Mouse (Mus musculus) brain, embryonic 18.5 days (tissue): ENCODE data around the gene Nfkb2.

Experiments
- DNase-seq: peaks from one replicate; pipeline ENCODE4 v3.0.0-alpha.2; 2012; ENCODE audit warnings: low read depth, low spot score

The Nfkb2 gene

DNA sequence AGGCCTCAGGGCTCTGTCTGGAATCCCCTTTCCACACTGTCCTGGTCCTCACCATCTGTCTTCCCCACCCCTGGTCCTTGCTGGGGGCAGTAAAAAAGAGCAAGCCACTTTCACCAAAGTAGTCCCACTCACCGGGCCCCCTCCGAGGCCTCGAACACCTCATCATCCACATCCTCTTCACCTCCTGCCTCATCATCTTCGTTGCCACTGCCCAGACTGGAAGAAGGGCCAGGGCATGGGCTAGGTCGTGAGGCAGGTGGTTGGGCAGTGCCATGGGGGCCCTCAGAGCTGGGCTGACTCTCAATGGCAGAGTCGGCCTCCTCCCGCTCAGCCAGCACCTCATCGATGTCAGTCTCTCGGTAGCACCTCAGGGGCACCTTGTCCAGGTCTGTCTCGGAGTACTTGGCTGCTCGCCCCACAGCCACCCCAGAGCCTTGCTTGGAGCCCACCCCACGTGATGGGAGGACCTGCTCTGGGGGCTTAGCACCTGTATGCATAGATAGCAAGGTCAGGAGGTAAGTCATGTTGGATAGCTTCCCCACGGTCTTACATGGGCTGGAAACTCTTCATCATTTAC is 19.0 kb downstream of the Nfkb2 start:
- DNase-seq, result no peak

DNA sequence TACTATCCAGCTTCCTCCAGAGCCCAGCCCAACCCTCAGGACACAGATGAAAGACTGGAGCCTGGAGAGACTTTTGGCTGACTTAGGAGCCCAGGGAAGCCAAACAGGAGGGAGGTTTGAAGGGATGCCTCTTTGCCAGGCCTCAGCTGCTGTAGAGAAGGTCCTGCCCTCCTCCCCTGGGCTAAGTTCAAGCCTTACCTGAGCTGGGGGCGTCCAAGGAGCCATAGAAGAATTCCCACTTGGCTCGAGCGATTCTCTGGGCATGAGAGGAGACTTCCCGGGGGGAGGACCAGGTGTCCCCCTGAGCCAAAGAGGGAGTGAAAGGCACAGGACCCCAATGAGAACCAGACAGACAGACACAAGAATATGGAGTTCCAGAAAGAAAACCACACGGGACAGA is 19.6 kb downstream of the Nfkb2 start:
- no peak for DNase-seq

DNA sequence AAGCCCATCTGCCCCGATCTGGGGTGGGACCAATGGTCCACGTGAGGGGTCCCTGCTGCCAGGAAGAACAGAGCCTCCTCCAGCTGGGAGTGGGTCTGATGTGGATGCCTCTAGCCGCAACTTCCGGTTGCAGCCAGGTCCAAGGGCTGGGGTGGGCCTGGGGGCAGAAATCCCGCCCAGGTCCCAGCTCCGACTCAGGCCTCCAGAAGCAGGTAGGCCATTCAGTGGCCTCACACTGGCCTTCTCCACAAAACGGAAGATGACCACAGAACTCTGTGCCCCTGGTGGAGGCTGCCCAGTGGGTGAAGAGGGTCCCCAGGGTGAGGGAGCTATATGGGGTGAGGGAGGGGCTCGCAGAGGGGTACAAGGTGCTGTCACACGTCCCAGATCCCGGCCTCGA is 20.2 kb downstream of the Nfkb2 start:
- no peak for DNase-seq

DNA sequence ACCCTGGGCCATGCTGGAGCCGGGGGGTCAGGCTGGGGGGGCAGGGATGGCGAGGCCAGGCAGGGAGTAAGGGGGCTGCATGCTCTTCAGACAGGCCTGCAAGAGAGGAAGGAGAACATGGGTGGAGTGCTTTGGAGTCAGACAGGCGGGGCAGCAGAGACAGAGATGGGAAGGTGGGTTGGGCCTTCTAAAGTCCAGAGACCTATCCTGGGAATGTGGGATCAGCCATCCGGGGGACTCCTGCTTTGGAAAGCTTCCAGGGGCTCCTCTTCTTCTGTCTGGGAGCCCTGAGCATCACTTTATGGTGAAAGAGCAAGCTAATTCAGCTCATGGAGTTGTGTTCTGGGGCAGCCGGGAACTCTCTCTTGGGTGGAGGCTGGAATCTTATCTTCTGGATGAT is 20.8 kb downstream of the Nfkb2 start:
- no peak for DNase-seq

DNA sequence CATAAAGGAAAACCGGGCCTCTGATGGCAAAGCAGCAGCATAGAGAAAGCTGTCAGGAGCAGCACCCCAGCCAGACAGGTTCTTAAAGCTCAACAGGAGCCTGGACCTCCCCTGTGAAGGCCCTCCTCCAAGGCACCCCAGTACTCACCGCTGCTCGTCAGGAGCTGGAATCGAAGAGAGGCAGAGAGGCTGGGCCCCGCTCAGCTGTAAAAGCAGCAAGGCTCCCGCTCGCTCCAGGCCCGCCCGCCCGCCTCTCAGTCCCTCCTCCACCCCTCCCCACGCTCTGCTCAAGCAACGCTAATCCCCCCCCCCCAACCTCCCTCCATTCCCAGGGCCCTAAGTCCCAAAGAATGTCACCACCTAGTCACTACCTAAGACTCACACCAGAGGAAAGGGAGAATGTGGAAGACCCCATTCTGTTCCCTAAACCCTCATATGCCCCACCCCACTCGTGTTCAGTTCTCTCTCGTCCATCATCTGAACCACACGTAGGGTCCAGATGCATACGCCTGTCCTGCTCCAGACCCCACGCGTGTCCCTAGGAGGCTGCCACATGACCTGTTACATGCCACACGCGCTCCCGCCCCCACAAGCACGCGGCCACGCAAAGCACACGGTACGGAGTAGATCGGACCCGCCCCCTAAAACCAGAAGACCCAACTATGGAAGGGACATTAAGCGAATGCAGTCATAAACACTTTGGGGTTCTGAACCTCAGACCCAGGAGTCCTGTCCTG is 22.1 kb downstream of the Nfkb2 start:
- DNase-seq, result no peak

DNA sequence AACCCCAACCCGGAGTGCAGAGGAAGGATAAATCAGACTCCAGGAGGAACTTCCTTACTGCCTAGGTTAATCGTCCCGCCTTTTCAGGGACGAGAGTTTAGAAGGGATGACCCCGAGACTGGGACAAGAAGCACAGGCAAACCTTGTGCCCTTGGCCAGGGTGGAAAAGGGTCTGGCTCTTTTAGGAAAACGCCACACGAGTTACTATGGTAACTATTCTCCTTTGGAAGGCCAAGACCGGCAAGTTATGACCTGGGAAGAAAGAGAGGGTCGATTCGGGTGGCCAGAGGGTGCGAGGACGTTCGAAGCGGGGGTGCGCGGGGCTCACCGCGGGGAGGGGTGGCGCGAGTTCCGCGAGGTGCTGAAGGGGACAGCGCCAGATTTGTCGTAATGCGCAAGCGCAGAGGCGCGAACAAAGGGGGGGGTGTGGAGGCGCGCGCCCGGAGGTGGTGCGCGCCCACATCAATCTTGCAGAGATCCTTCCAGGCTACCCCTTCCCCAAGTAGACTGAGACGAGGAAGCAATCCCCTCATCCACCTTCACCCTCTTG is 22.7 kb downstream of the Nfkb2 start, which contains the start of gene Psd:
Psd (minus strand) TSS at position 401 of the 550 bp plus-strand sequence.
- no peak for DNase-seq

DNA sequence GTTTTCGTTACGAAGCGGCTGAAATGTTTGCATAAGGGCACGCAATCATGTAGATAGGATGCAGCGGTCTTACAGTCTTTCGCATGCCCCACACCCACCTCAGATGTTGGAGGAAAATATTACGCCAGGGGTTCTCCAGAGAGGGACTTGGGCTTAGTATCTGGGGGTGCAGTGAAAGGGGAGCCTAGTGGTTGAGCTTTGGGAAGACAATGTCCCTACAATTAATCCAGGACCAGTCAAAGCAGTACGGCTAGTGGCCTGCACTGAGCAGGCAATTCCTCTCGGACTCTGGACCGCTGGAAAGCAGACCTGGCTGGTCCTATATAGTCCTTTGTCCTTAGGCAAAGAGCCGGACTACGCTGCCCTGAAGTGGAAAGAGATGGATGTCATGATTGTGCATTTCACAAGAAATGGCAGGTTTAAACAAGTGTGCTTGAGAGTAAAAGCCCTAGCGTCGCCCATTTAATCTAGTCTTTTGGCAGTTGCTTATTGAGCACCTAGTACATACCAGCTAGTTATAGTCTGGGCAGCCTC is 23.5 kb downstream of the Nfkb2 start:
- no peak for DNase-seq

DNA sequence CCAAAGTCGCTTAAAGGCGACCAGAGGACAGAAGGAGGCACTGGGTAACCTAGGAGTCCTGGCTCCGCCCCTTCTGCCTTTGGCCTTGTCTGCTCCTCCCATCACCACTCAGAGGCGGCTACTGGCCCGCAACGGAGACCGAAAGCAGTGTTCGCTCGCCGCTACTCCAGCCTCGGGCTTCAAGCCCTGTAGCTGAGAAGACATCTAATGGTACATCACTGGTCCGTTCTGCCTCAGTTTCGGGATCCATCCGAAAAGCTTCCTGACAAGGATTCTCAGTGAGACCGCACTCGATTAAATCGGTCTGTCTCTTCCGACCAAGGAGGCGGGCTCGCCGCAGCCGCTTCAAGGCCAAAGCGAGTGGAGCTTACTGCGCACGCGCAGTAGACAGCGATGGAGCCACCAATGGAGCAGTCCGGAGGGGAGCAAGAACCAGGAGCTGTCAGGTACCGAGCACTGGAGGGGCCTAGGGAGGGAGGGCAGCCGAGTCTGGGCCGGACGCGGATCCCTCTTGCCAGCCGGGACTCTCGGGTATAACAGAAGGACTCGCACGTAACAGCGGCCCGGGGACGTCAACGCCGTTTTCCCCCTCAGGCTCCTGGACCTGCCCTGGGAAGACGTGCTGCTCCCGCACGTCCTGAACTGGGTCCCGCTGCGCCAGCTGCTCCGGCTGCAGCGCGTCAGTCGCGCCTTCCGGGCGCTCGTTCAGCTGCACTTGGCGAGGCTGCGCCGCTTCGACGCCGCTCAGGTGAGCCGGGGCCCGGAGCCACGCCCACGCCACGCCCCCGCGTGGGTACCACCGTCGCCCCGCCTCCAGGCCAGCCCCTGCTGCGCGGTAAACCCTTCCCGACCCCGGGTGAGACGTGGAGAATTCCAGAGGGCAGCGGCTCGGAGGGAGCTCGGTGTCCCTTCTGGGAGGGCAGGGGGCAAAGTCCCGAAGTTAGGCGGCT is 24.2 kb downstream of the Nfkb2 start, which contains the start of gene Fbxl15:
Fbxl15 (plus strand) TSS at position 104 of the 950 bp plus-strand sequence.
- DNase-seq, result peak; percentile 90

DNA sequence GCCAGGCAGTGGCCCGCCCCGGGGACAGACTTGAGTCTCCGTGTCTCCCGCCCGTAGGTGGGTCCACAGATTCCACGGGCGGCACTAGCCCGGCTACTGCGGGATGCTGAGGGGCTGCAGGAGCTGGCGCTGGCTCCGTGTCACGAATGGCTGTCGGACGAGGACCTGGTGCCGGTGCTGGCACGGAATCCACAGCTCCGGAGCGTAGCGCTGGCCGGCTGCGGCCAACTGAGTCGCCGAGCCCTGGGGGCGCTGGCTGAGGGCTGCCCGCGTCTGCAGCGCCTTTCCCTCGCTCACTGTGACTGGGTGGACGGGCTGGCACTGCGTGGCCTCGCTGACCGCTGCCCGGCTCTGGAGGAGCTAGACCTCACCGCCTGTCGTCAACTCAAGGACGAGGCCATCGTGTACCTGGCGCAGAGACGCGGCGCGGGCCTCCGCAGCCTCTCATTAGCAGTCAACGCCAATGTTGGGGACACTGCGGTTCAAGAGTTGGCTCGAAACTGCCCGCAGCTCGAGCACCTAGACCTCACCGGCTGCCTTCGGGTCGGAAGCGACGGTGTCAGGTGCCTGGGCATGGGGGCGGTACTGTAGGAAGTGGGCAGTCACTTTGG is 25.0 kb downstream of the Nfkb2 start:
- DNase-seq, result no peak

DNA sequence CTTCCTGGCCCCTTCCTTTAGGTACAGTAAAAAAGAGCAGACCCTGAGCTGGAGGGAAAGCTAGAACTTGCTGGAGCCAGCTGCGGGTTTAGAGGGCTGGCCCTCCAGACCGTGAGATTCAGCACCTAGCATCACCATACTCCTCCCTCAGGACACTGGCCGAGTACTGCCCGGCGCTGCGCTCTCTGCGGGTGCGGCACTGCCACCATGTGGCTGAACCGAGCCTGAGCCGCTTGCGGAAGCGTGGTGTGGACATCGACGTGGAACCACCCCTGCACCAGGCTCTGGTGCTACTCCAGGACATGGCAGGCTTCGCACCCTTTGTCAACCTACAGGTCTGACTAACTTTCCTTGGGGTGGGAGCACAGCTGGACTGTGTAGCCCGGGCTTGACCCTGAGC is 25.8 kb downstream of the Nfkb2 start:
- no peak for DNase-seq

DNA sequence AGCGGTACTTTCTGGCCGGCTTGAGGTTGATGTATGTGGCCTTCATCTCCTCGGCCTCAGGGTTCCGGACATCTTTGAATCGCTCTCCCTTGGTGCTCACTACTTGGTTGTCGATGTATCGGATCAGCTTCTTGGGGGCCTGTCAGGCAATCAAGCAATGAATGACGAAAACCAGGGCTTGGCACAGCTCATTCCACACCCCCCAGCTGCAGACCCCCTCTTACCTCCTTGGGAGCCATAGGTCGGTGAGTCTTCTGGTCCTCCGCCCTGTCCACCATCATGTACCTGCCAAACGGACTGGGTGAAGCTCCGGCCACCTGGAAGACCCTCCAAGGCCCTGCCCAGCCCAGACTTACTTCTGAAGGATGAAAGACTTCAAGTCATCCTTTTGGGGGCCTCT is 26.6 kb downstream of the Nfkb2 start:
- DNase-seq, result no peak

DNA sequence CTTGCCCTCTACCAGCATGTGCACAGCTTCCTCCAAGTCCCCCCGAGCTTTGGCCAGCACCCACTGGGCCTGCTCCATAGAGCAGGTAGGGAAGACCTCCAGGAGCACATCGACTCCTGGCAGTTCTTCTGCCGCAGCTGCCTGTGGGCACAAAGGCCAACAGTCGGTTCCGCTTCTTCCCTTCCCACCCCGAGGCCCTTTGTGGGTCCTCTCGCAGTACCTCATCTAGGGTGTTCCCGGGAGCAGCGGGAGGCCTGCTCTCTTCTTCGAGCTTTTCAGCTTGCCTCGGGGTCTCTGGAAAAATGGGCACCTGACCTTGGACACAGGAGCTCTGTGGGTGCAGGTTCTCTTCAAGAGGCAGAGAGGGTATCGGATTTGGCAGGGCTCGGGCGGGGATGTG is 27.2 kb downstream of the Nfkb2 start:
- DNase-seq, result no peak

DNA sequence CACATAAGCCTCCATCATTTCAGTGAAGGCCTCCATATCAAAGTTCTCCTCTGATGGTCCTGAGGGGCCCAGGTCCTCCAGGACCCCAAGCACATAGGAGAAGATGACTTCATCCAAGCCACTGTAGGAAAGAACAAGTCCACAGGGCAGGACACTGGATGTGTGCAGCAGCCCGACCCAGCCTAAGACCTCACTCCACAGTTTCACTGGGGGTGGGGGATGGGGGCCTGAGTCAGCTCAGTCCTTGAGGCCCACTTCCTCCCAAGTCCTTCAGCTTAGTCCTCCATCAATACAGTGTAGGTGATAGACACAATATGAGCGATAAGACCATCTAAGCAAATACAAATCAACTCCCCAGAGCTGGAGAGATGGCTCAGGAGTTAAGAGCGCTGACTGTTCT is 27.8 kb downstream of the Nfkb2 start:
- no peak for DNase-seq

DNA sequence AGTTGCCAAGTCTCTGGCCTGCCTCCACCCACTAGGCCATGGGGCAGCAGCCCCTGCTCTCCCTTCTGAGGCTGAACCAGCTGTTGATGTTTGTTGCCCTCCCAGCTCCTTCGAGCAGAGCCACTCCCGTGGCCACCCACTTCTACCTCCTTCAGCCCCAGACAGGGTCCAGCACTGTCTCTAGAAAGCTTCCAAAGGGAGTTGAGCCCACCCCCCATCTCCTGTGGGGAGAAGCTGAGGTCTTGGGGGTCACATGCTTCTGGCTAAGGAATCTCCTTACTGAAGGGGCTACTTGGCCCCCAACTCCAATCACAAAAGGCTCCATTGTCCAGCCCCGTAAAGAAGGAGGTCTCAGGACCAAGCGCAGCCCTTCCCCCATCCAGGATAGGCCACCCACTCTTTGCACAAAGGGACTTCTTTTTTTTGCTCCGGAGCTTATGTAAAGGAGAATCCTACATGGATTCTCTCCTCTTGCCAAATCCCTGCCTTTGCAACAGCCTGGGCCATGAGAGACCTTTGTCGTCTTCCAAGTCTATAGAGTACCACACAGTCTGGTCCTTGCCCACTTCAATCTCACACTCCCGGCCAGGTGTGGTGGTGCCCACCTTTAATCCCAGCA is 28.7 kb downstream of the Nfkb2 start:
- DNase-seq, result no peak

DNA sequence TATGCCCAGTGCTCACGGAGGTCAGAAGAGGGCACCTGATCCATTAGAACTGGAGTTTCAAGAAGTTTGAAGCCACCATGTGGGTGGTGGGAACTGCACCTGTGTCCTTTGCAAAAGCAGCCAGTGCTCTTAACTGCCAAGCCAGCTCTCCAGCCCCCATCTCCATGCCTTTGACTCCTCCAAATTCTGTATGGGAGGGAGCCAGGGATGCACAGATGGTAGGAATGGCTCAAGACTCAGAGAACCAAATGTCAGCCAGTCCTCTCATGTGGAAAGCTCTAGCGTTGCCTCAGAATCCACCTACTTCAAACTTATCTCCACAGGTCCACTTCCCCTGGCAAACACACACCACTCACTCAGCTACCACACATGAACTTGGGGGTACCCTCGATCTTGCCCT is 29.8 kb downstream of the Nfkb2 start:
- DNase-seq, result no peak

DNA sequence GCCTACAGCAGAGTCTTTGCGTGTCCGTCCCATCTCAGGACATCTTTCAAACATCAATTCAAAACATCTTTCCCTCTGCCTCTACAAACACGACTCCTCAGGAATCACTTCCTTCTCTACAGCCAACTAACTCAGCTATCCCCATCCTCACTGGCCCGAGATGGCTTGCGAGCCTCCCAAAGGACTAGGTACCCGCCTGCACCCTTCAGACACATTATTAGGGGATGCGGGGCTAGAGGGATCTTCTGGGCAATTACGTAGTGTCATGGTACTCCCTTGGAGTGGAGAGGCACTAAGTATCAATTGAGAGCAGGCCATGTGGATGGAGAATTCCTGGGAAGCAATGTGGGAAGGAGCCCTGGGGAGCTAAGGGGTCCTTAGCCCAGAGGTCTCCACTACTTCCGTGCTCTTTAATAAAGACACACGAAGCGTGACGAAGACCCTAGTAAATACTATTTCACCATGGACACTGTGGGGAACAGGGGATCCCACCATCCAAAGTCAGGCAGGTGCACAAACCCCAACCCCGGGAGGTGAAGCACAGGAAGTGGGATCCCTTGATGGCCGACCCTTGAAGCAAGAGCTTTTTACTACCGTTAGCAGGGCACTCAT is 33.7 kb downstream of the Nfkb2 start:
- no peak for DNase-seq

DNA sequence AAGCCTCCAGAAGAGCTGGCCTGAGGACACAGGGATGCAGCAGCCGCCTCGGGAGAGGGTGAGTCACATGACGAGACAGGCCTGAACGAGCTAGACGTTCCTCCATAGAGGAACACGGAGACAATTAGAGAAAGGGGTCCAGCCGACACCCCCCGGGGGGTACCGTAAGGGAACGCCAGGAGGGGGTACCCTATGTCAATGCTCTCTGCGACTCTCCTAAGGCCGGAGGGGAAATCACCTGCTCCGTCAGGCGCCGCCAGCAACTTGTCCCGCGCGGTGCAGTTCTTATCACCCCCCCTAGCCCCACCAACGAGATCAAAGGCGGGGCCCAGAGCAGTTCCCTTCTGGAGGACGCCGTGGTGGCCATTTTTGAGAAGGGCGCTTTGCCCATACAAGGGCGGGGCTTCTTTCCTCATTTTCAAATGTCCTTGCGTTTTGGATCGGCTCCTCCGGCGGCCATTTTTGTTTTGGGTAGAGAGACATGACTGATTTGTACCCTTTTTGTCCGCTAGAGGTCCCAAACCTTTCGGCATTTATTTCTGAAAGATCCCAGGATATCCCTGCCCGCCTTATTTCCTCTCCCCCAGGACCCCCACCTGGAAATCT is 34.3 kb downstream of the Nfkb2 start, which contains the start of gene Cuedc2:
Cuedc2 (minus strand) TSS at position 372 of the 606 bp plus-strand sequence.
- DNase-seq, result peak; percentile 93

DNA sequence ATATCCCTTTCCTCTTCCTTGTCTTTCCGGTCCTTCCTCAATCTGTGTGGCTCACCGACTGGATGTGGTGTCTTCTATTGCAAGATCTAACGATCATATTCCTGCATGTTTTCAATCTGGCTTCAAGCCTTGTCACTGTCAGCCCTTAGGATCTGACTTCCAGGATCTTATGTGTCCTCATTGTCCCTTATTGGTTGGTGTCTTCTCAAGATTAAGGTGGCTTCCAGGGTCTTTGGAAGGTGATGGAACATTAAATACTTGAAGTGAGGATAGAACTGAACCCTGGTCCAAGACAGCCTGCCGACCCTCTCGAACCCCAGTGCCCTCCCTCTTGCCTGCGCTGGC is 34.8 kb downstream of the Nfkb2 start:
- no peak for DNase-seq

DNA sequence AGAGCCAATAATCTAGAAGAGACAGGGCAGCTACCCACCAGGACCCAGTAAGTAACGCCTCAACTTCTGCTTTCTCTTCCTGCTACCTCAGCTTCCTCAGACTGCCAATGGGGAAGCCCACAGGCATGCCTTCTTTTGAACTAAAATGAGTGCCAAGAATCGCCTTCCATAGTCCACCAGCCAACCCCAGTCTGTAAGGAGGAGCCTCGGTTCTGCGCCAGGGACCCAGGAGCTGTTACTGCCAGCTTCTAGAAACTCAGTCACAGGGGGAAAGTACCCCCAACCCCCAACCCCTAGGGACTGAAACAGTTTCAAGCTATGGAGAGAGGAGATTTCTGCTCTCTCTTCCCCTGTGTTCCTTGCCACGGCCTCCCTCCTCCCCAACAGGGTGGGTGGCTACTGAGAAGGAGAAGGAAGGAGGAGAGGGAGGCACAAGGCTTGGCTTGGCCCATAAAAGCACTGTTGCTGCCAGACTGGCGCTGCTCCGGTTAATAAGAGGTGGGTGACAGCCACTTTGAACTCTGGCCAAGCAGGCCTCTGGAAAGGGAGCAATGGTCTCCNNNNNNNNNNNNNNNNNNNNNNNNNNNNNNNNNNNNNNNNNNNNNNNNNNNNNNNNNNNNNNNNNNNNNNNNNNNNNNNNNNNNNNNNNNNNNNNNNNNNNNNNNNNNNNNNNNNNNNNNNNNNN is 35.3 kb downstream of the Nfkb2 start:
- no peak for DNase-seq
